Mouse (Mus musculus): ENCODE results near the gene Trim10. TPM values are rescaled to one million over a fixed set of nuclear protein-coding genes. Genes with fewer than 3 reads are reported as not detected.

The Trim10 gene
- polyA plus RNA-seq, 1 experiment from 2014 or later: 25.4 TPM

- Histone ChIP-seq H3K4me3 (replicated peaks) (no peak overlapping the region), H3K27ac (no peak overlapping the region), H3K36me3 (no peaks in the 10 kb centered on the region), H3K9me3 (no peaks in the 10 kb centered on the region), H3K27me3 (replicated peaks) (no peaks in the 10 kb centered on the region), H3K4me1 (no peaks in the 10 kb centered on the region), H3K9ac (no peak overlapping the region), H3K4me2 (no peak overlapping the region)
- 57% methylated on average over 4 of the region's 4 CpGs for WGBS
- ATAC-seq (ENCODE audit: insufficient read depth, low FRiP score, low read depth): no peak
Measured at GRCm38 (mm10) chr17:36923491-36923890, 54.1 kb downstream of the Trim10 start.

Other genes starting within 250 kb of the Trim10 start
- gene H2-M9, start 226.9 kb upstream of the Trim10 start, polyA plus RNA-seq (2015; fragmentation: Nextera tagmentation; extraction: Ambion mirVana): not detected in 2 replicates
- gene H2-M1, start 197.4 kb upstream of the Trim10 start, polyA plus RNA-seq (2015; fragmentation: Nextera tagmentation; extraction: Ambion mirVana): not detected in 2 replicates
- not detected in 2 replicates for gene H2-M10.5, start 96.7 kb upstream of the Trim10 start, polyA plus RNA-seq (2015; fragmentation: Nextera tagmentation; extraction: Ambion mirVana)
- not detected in 2 replicates for gene H2-M10.6, start 57.4 kb upstream of the Trim10 start, polyA plus RNA-seq (2015; fragmentation: Nextera tagmentation; extraction: Ambion mirVana)
- 41.0 and 42.2 TPM in 2 replicates for gene Trim26, start 32.4 kb upstream of the Trim10 start, polyA plus RNA-seq (2015; fragmentation: Nextera tagmentation; extraction: Ambion mirVana)
- 1.2 and 1.4 TPM in 2 replicates for gene Trim15, start 2.4 kb upstream of the Trim10 start, polyA plus RNA-seq (2015; fragmentation: Nextera tagmentation; extraction: Ambion mirVana)
- gene Trim40, start 20.5 kb downstream of the Trim10 start, polyA plus RNA-seq (2015; fragmentation: Nextera tagmentation; extraction: Ambion mirVana): 0.06 and 0.08 TPM in 2 replicates
- 9.3 and 11.8 TPM in 2 replicates for gene Trim31, start 28.5 kb downstream of the Trim10 start, polyA plus RNA-seq (2015; fragmentation: Nextera tagmentation; extraction: Ambion mirVana)
- gene Rnf39, start 73.3 kb downstream of the Trim10 start, polyA plus RNA-seq (2015; fragmentation: Nextera tagmentation; extraction: Ambion mirVana): 0.88 and 2.4 TPM in 2 replicates
- gene Ppp1r11, start 82.2 kb downstream of the Trim10 start, polyA plus RNA-seq (2015; fragmentation: Nextera tagmentation; extraction: Ambion mirVana): 102 and 116 TPM in 2 replicates
- 75.9 and 77.4 TPM in 2 replicates for gene Znrd1, start 89.0 kb downstream of the Trim10 start, polyA plus RNA-seq (2015; fragmentation: Nextera tagmentation; extraction: Ambion mirVana)
- 5.6 and 6.1 TPM in 2 replicates for gene Znrd1as, start 89.0 kb downstream of the Trim10 start, polyA plus RNA-seq (2015; fragmentation: Nextera tagmentation; extraction: Ambion mirVana)
- gene 2410137M14Rik, start 111.7 kb downstream of the Trim10 start, polyA plus RNA-seq (2015; fragmentation: Nextera tagmentation; extraction: Ambion mirVana): not detected in 2 replicates
- gene H2-M5, start 120.0 kb downstream of the Trim10 start, polyA plus RNA-seq (2015; fragmentation: Nextera tagmentation; extraction: Ambion mirVana): 0.27 and 0.37 TPM in 2 replicates
- 60.0 and 63.7 TPM in 2 replicates for gene Zfp57, start 131.6 kb downstream of the Trim10 start, polyA plus RNA-seq (2015; fragmentation: Nextera tagmentation; extraction: Ambion mirVana)
- 0.10 and 0.13 TPM in 2 replicates for gene Mog, start 153.8 kb downstream of the Trim10 start, polyA plus RNA-seq (2015; fragmentation: Nextera tagmentation; extraction: Ambion mirVana)
- 8.6 and 11.2 TPM in 2 replicates for gene Gabbr1, start 176.4 kb downstream of the Trim10 start, polyA plus RNA-seq (2015; fragmentation: Nextera tagmentation; extraction: Ambion mirVana)
- not detected in 2 replicates for gene Olfr90, start 218.9 kb downstream of the Trim10 start, polyA plus RNA-seq (2015; fragmentation: Nextera tagmentation; extraction: Ambion mirVana)
- not detected in 2 replicates for gene Olfr91, start 228.7 kb downstream of the Trim10 start, polyA plus RNA-seq (2015; fragmentation: Nextera tagmentation; extraction: Ambion mirVana)

All from stomach, embryonic 15.5 days (tissue).